Mouse (Mus musculus): ENCODE measurements around the gene Dscam. TPM values are rescaled to one million over a fixed set of nuclear protein-coding genes. Genes with fewer than 3 reads are reported as not detected.

Gene Dscam
- polyA plus RNA-seq, 1 experiment from 2014 or later: 0.13 TPM

- no peak for ATAC-seq (ENCODE audit: low FRiP score, low read depth)
- Histone ChIP-seq H3K4me1 (peaks cover 11% of the 10 kb centered on the region; the same call in 1 of the 2 replicates), H3K4me2 (replicated peaks) (no peak overlapping the region), H3K4me3 (no peak overlapping the region), H3K9me3 (no peaks in the 10 kb centered on the region), H3K27me3 (peaks cover 9% of the 10 kb centered on the region; the same call in 1 of the 2 replicates), H3K9ac (no peak overlapping the region), H3K36me3 (no peaks in the 10 kb centered on the region), H3K27ac (no peak overlapping the region)
- WGBS: 32% methylated on average over 2 of the region's 2 CpGs
Observed at GRCm38 (mm10) chr16:96677471-96677870, 493.1 kb downstream of the Dscam start.

- Histone ChIP-seq H3K4me2 (replicated peaks) (no peak overlapping the region), H3K4me3 (no peak overlapping the region), H3K27ac (no peak overlapping the region), H3K9ac (no peak overlapping the region), H3K4me1 (peaks cover 11% of the 10 kb centered on the region; the same call in 1 of the 2 replicates), H3K9me3 (no peaks in the 10 kb centered on the region), H3K36me3 (no peaks in the 10 kb centered on the region), H3K27me3 (peaks cover 11% of the 10 kb centered on the region; the same call in 1 of the 2 replicates)
- 82% methylated on average over 1 of the region's 1 CpGs for WGBS
- no peak for ATAC-seq (ENCODE audit: low FRiP score, low read depth)
Observed at GRCm38 (mm10) chr16:96676663-96677062, 493.9 kb downstream of the Dscam start.

GRCm38 (mm10) chr16:96673191-96673847, 497.2 kb downstream of the Dscam start:
- peaks cover 11% of the 10 kb centered on the region; the same call in 1 of the 2 replicates for H3K4me1 ChIP-seq
- no peak overlapping the region for H3K4me2 ChIP-seq (replicated peaks)
- H3K4me3 ChIP-seq: no peak overlapping the region
- no peak overlapping the region for H3K9ac ChIP-seq
- ATAC-seq (ENCODE audit: low FRiP score, low read depth): no peak
- H3K9me3 ChIP-seq: no peaks in the 10 kb centered on the region
- WGBS: 64% methylated on average over 25 of the region's 25 CpGs
- no peak overlapping the region for H3K27ac ChIP-seq
- peaks cover 11% of the 10 kb centered on the region; the same call in 1 of the 2 replicates for H3K27me3 ChIP-seq
- H3K36me3 ChIP-seq: no peaks in the 10 kb centered on the region

GRCm38 (mm10) chr16:96671603-96672374, 498.8 kb downstream of the Dscam start:
- no peak for ATAC-seq (ENCODE audit: low FRiP score, low read depth)
- H3K36me3 ChIP-seq: no peaks in the 10 kb centered on the region
- no peak overlapping the region for H3K27ac ChIP-seq
- H3K4me2 ChIP-seq (replicated peaks): no peak overlapping the region
- H3K27me3 ChIP-seq: peaks cover 11% of the 10 kb centered on the region; the same call in 1 of the 2 replicates
- no peaks in the 10 kb centered on the region for H3K9me3 ChIP-seq
- no peak overlapping the region for H3K9ac ChIP-seq
- 61% methylated on average over 11 of the region's 11 CpGs for WGBS
- no peak overlapping the region for H3K4me3 ChIP-seq
- H3K4me1 ChIP-seq: no peaks in the 10 kb centered on the region

- Histone ChIP-seq H3K27me3 (peaks cover 11% of the 10 kb centered on the region; the same call in 1 of the 2 replicates), H3K4me3 (no peak overlapping the region), H3K4me1 (no peaks in the 10 kb centered on the region), H3K36me3 (no peaks in the 10 kb centered on the region), H3K9ac (no peak overlapping the region), H3K27ac (no peak overlapping the region), H3K9me3 (no peaks in the 10 kb centered on the region), H3K4me2 (replicated peaks) (no peak overlapping the region)
- 77% methylated on average over 5 of the region's 5 CpGs for WGBS
- ATAC-seq (ENCODE audit: low FRiP score, low read depth): no peak
Observed at GRCm38 (mm10) chr16:96669706-96670105, 500.8 kb downstream of the Dscam start.

- H3K9ac ChIP-seq: no peak overlapping the region
- no peaks in the 10 kb centered on the region for H3K36me3 ChIP-seq
- no peaks in the 10 kb centered on the region for H3K9me3 ChIP-seq
- no peak overlapping the region for H3K4me2 ChIP-seq (replicated peaks)
- H3K27ac ChIP-seq: no peak overlapping the region
- no peak for ATAC-seq (ENCODE audit: low FRiP score, low read depth)
- WGBS: 68% methylated on average over 1 of the region's 1 CpGs
- H3K27me3 ChIP-seq: peaks cover 8% of the 10 kb centered on the region; the same call in 1 of the 2 replicates
- no peaks in the 10 kb centered on the region for H3K4me1 ChIP-seq
- H3K4me3 ChIP-seq: no peak overlapping the region
Observed at GRCm38 (mm10) chr16:96668478-96668877, 502.1 kb downstream of the Dscam start.

- Histone ChIP-seq H3K9me3 (no peaks in the 10 kb centered on the region), H3K9ac (no peak overlapping the region), H3K4me2 (replicated peaks) (no peak overlapping the region), H3K4me3 (no peak overlapping the region), H3K27ac (no peak overlapping the region), H3K4me1 (0 out of 2 replicates have a peak, but pooled peaks cover 5% of the 10 kb centered on the region), H3K27me3 (peaks cover 5% of the 10 kb centered on the region; the same call in 1 of the 2 replicates), H3K36me3 (no peaks in the 10 kb centered on the region)
- 81% methylated on average over 3 of the region's 3 CpGs for WGBS
- ATAC-seq (ENCODE audit: low FRiP score, low read depth): no peak
Observed at GRCm38 (mm10) chr16:96661073-96661472, 509.5 kb downstream of the Dscam start.

GRCm38 (mm10) chr16:96659275-96659674, 511.3 kb downstream of the Dscam start:
- Histone ChIP-seq H3K36me3 (no peaks in the 10 kb centered on the region), H3K4me2 (replicated peaks) (no peak overlapping the region), H3K27ac (no peak overlapping the region), H3K4me1 (0 out of 2 replicates have a peak, but pooled peaks cover 5% of the 10 kb centered on the region), H3K9me3 (no peaks in the 10 kb centered on the region), H3K4me3 (no peak overlapping the region), H3K27me3 (peaks cover 5% of the 10 kb centered on the region; the same call in 1 of the 2 replicates), H3K9ac (no peak overlapping the region)
- 44% methylated on average over 5 of the region's 5 CpGs for WGBS
- ATAC-seq (ENCODE audit: low FRiP score, low read depth): no peak

GRCm38 (mm10) chr16:96655548-96655947, 515.0 kb downstream of the Dscam start:
- Histone ChIP-seq H3K36me3 (no peaks in the 10 kb centered on the region), H3K4me1 (peaks cover 14% of the 10 kb centered on the region; the same call in 1 of the 2 replicates), H3K9me3 (no peaks in the 10 kb centered on the region), H3K9ac (no peak overlapping the region), H3K4me2 (replicated peaks) (no peak overlapping the region), H3K27ac (no peak overlapping the region), H3K4me3 (no peak overlapping the region), H3K27me3 (no peaks in the 10 kb centered on the region)
- ATAC-seq (ENCODE audit: low FRiP score, low read depth): no peak
- 92% methylated on average over 4 of the region's 4 CpGs for WGBS

GRCm38 (mm10) chr16:96654054-96654453, 516.5 kb downstream of the Dscam start:
- H3K4me3 ChIP-seq: no peak overlapping the region
- H3K36me3 ChIP-seq: no peaks in the 10 kb centered on the region
- no peak for ATAC-seq (ENCODE audit: low FRiP score, low read depth)
- no peaks in the 10 kb centered on the region for H3K9me3 ChIP-seq
- WGBS: 85% methylated on average over 4 of the region's 4 CpGs
- H3K27ac ChIP-seq: no peak overlapping the region
- no peaks in the 10 kb centered on the region for H3K27me3 ChIP-seq
- H3K9ac ChIP-seq: no peak overlapping the region
- H3K4me1 ChIP-seq: peaks cover 11% of the 10 kb centered on the region; the same call in 1 of the 2 replicates
- no peak overlapping the region for H3K4me2 ChIP-seq (replicated peaks)

GRCm38 (mm10) chr16:96651444-96651843, 519.1 kb downstream of the Dscam start:
- H3K27ac ChIP-seq: no peak overlapping the region
- H3K27me3 ChIP-seq: no peaks in the 10 kb centered on the region
- peaks cover 8% of the 10 kb centered on the region; the same call in 1 of the 2 replicates for H3K4me1 ChIP-seq
- no peaks in the 10 kb centered on the region for H3K9me3 ChIP-seq
- no peaks in the 10 kb centered on the region for H3K36me3 ChIP-seq
- 40% methylated on average over 3 of the region's 3 CpGs for WGBS
- H3K4me3 ChIP-seq: no peak overlapping the region
- H3K9ac ChIP-seq: no peak overlapping the region
- ATAC-seq (ENCODE audit: low FRiP score, low read depth): peak; percentile 83
- H3K4me2 ChIP-seq (replicated peaks): no peak overlapping the region

- H3K9ac ChIP-seq: no peak overlapping the region
- H3K4me2 ChIP-seq (replicated peaks): no peak overlapping the region
- no peak overlapping the region for H3K4me3 ChIP-seq
- H3K9me3 ChIP-seq: no peaks in the 10 kb centered on the region
- no peak overlapping the region for H3K27ac ChIP-seq
- ATAC-seq (ENCODE audit: low FRiP score, low read depth): no peak
- no peaks in the 10 kb centered on the region for H3K27me3 ChIP-seq
- H3K36me3 ChIP-seq: no peaks in the 10 kb centered on the region
- H3K4me1 ChIP-seq: no peaks in the 10 kb centered on the region
- WGBS: 70% methylated on average over 3 of the region's 3 CpGs
Observed at GRCm38 (mm10) chr16:96640101-96640500, 530.5 kb downstream of the Dscam start.
